Mouse (Mus musculus): ENCODE measurements around the gene Nckap5. TPM values are rescaled to one million over a fixed set of nuclear protein-coding genes. Genes with fewer than 3 reads are reported as not detected.

The Nckap5 gene
- total and polyA plus RNA-seq, 3 experiments, result not detected

DNA sequence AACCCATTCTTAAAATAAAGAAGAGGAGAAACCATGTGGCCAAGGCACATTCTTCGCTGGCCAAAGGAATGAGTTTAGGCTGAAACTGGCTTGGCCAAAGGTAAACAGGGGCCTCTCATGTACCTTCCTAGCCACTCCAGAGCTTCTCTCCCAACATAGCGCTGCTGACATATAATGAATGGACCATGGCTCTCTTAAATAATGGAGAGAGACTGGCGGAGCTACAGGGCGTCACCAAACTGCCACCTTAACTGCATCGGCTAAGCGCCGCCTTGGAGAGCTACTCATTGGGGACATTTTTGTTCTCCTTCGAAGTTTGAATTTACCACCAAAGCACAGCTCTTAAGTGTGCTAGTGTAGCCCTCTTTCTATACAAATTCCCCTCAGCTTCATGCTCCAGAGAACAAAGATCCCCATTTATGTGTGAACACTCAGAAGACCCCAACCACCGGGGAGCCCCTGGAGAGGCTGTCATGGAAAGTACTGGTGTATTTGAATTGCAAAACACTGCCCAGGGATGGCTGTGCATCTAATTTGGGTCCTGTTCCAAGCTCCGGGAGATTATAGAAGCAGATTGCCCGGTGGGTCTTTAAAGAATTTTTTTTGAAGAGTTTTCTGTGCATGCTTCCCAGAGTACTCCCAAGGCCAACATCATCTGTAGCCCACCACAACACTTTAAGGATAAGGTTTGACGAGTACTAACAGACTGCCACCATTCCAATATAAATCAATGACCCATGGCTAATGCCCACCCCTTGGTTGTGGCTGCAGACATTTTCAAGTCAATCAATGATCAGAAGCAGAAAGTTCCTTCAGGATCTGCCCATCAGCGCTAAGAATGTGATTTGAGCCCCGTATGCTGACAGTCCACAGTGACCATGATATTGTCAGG is 224.2 kb downstream of the Nckap5 start:
- TF ChIP-seq ZNF384 (IDR thresholded peaks at IDR 0.05; ENCODE audit: low read depth, low read length) (no peak), USF2 (IDR thresholded peaks at IDR 0.05; ENCODE audit: borderline replicate concordance in 1 of 2, insufficient read depth in 1 of 2, low read depth in 1 of 2, low read length in 2 of 2) (no peak)
- H3K4me1 ChIP-seq (ENCODE audit: control insufficient read depth in 1 of 2, insufficient read depth in 2 of 2, low read length in 2 of 2), result no peaks in the 10 kb centered on the region
- H3K27me3 ChIP-seq (ENCODE audit: control insufficient read depth in 1 of 2, insufficient read depth in 2 of 2, low read length in 2 of 2), result no peaks in the 10 kb centered on the region
- DNase-seq (ENCODE audit: low read depth, low spot score), result no peak
- H3K27ac ChIP-seq (ENCODE audit: control insufficient read depth, low read depth, low read length), result no peak overlapping the region
- no peak overlapping the region for H3K9ac ChIP-seq (ENCODE audit: control insufficient read depth, low read depth, low read length, poor library complexity, severe bottlenecking)
- H3K9me3 ChIP-seq (replicated peaks; ENCODE audit: insufficient read depth, low read length), result no peaks in the 10 kb centered on the region
- no peaks in the 10 kb centered on the region; the same call in 1 of the 2 replicates for H3K79me2 ChIP-seq (ENCODE audit: control insufficient read depth, insufficient read depth, low read length, poor library complexity)
- H3K4me3 ChIP-seq (ENCODE audit: control insufficient read depth in 1 of 2, insufficient read depth in 1 of 2, low read depth in 2 of 2, low read length in 2 of 2), result no peak overlapping the region
- no peaks in the 10 kb centered on the region for H3K36me3 ChIP-seq (ENCODE audit: control insufficient read depth in 1 of 2, insufficient read depth in 2 of 2, low read length in 2 of 2)

DNA sequence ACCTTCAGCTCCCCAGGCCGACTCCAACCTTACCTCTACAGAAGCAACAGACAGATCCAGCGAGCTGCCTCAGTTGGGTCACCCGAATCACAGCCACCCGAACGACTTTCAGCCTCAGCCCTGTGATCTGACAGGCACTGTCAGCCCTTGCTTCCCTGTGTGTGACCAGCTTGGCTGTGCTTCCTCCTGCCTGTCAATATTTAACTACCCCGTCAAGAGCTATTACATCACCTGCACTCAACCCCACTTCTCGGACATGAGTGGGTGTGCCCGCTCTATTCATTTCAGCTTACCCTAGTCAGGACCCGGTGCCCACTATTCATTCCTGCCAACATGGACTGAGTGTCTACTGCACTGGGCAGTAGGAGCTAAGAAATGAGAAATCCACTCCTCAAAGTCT is 226.0 kb downstream of the Nckap5 start:
- Histone ChIP-seq H3K27ac (ENCODE audit: control insufficient read depth, low read depth, low read length) (no peak overlapping the region), H3K36me3 (ENCODE audit: control insufficient read depth in 1 of 2, insufficient read depth in 2 of 2, low read length in 2 of 2) (no peaks in the 10 kb centered on the region), H3K9ac (ENCODE audit: control insufficient read depth, low read depth, low read length, poor library complexity, severe bottlenecking) (no peak overlapping the region), H3K4me3 (ENCODE audit: control insufficient read depth in 1 of 2, insufficient read depth in 1 of 2, low read depth in 2 of 2, low read length in 2 of 2) (no peak overlapping the region), H3K4me1 (ENCODE audit: control insufficient read depth in 1 of 2, insufficient read depth in 2 of 2, low read length in 2 of 2) (no peaks in the 10 kb centered on the region), H3K27me3 (ENCODE audit: control insufficient read depth in 1 of 2, insufficient read depth in 2 of 2, low read length in 2 of 2) (no peaks in the 10 kb centered on the region), H3K79me2 (ENCODE audit: control insufficient read depth, insufficient read depth, low read length, poor library complexity) (no peaks in the 10 kb centered on the region; the same call in 1 of the 2 replicates), H3K9me3 (replicated peaks; ENCODE audit: insufficient read depth, low read length) (no peaks in the 10 kb centered on the region)
- TF ChIP-seq POLR2AphosphoS2 (IDR thresholded peaks at IDR 0.05; ENCODE audit: low read length), result no peak
- TF ChIP-seq GABPA (IDR thresholded peaks at IDR 0.05; ENCODE audit: low read depth, low read length), result no peak
- TF ChIP-seq CTCF (IDR thresholded peaks at IDR 0.05 in 2 of 3, conservative IDR thresholded peaks at IDR 0.05 in 1 of 3; ENCODE audit: control insufficient read depth in 1 of 3, insufficient read depth in 1 of 3, low read depth in 2 of 3, low read length in 3 of 3, poor library complexity in 1 of 3, severe bottlenecking in 1 of 3), result no peak
- TF ChIP-seq POLR2A (IDR thresholded peaks at IDR 0.05; ENCODE audit: control insufficient read depth in 1 of 2, insufficient read depth in 1 of 2, low read depth in 1 of 2, low read length in 2 of 2, poor library complexity in 1 of 2), result no peak
- TF ChIP-seq UBTF (IDR thresholded peaks at IDR 0.05; ENCODE audit: borderline replicate concordance, insufficient read depth, low read depth, low read length), result no peak
- no peak for TF ChIP-seq EP300 (IDR thresholded peaks at IDR 0.05; ENCODE audit: low read depth in 1 of 2, low read length in 2 of 2)
- no peak for TF ChIP-seq MXI1 (IDR thresholded peaks at IDR 0.05; ENCODE audit: low read depth, low read length)
- TF ChIP-seq ZNF384 (IDR thresholded peaks at IDR 0.05; ENCODE audit: low read depth, low read length), result no peak
- DNase-seq (ENCODE audit: low read depth, low spot score), result no peak

DNA sequence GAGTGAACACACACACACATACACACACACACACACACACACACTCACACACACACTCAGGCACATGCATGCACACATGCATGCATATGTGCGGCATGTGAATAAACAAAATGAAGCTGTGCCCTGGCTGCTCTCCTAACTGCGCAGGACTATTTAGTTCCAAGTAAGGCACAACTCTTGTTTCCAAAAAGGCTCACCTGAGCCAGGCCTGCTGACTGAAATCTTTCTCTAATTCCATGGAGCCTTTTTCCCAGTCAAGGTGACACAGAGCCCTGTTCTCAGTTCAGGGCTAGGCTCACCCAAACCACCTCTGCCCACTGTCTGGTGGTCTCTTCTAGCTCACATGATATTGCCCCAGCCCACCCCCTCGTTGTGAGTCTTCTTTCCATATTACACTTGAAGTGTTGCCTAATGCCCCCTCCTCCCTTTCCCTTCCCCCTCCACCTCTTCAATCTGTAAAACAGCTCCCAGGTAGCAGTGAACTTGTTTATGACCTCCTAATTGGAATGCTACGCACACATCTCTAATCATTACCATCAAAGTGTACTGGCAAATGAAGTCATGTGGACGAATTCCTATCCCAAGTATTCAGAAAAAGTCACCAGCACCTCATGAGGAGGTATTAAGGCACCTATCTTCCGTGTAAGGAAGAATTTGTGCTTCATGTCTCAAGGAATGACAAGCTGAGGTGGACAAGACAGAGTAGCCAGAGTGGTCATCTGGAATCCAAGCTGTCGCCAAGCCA is 226.7 kb downstream of the Nckap5 start:
- Histone ChIP-seq H3K4me1 (ENCODE audit: control insufficient read depth in 1 of 2, insufficient read depth in 2 of 2, low read length in 2 of 2) (no peaks in the 10 kb centered on the region), H3K27ac (ENCODE audit: control insufficient read depth, low read depth, low read length) (no peak overlapping the region), H3K36me3 (ENCODE audit: control insufficient read depth in 1 of 2, insufficient read depth in 2 of 2, low read length in 2 of 2) (no peaks in the 10 kb centered on the region), H3K27me3 (ENCODE audit: control insufficient read depth in 1 of 2, insufficient read depth in 2 of 2, low read length in 2 of 2) (no peaks in the 10 kb centered on the region), H3K9me3 (replicated peaks; ENCODE audit: insufficient read depth, low read length) (no peaks in the 10 kb centered on the region), H3K79me2 (ENCODE audit: control insufficient read depth, insufficient read depth, low read length, poor library complexity) (no peaks in the 10 kb centered on the region; the same call in 1 of the 2 replicates), H3K9ac (ENCODE audit: control insufficient read depth, low read depth, low read length, poor library complexity, severe bottlenecking) (no peak overlapping the region), H3K4me3 (ENCODE audit: control insufficient read depth in 1 of 2, insufficient read depth in 1 of 2, low read depth in 2 of 2, low read length in 2 of 2) (no peak overlapping the region)
- DNase-seq (ENCODE audit: low read depth, low spot score), result no peak
- TF ChIP-seq CHD2 (IDR thresholded peaks at IDR 0.05; ENCODE audit: low read length) (no peak), ZNF384 (IDR thresholded peaks at IDR 0.05; ENCODE audit: low read depth, low read length) (no peak), RAD21 (IDR thresholded peaks at IDR 0.05; ENCODE audit: low read depth, low read length) (no peak), SIN3A (IDR thresholded peaks at IDR 0.05; ENCODE audit: low read length) (no peak), MAX (IDR thresholded peaks at IDR 0.05; ENCODE audit: low read length) (no peak), GATA1 (IDR thresholded peaks at IDR 0.05; ENCODE audit: low read depth, low read length) (no peak), UBTF (IDR thresholded peaks at IDR 0.05; ENCODE audit: borderline replicate concordance, insufficient read depth, low read depth, low read length) (no peak), RCOR1 (IDR thresholded peaks at IDR 0.05; ENCODE audit: low read depth, low read length) (no peak), MXI1 (IDR thresholded peaks at IDR 0.05; ENCODE audit: low read depth, low read length) (no peak)

Data from MEL (cell line).